Mouse (Mus musculus): ENCODE results near the gene Dbr1.

DNA sequence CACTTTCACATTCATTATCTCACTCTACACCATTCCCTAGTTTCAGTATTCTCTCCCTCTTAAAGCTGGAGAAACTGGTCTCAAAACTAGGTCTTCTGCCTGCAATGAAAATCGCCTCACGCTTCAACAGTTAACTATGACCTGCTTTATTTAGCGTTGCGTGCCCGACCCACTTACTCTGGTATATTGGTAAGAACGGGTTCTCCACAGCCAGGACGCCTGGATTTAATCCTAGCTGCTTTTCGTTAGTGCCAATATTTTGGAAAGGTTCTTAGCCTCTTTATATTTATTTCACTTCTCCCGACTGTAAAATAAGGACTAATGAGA is 6.6 kb upstream of the Dbr1 start:
- TF ChIP-seq CTCF (conservative IDR thresholded peaks at IDR 0.05 in 1 of 2, IDR thresholded peaks at IDR 0.05 in 1 of 2; ENCODE audit: low read depth in 2 of 2, low read length in 2 of 2) = no peak
- TF ChIP-seq ZKSCAN1 (IDR thresholded peaks at IDR 0.05; ENCODE audit: borderline replicate concordance, low read depth, low read length) = no peak
- no peak for TF ChIP-seq USF1 (IDR thresholded peaks at IDR 0.05; ENCODE audit: low read depth, low read length)
- TF ChIP-seq ETS1 (conservative IDR thresholded peaks at IDR 0.05; ENCODE audit: low read depth, low read length) = no peak
- TF ChIP-seq JUN (IDR thresholded peaks at IDR 0.05; ENCODE audit: insufficient read depth, low read depth, low read length) = no peak
- TF ChIP-seq UBTF (IDR thresholded peaks at IDR 0.05; ENCODE audit: low read depth, low read length) = no peak
- no peak for TF ChIP-seq RAD21 (IDR thresholded peaks at IDR 0.05; ENCODE audit: low read depth, low read length)
